Mouse (Mus musculus): ENCODE results near the gene Med12. TPM values are rescaled to one million over a fixed set of nuclear protein-coding genes. Genes with fewer than 3 reads are reported as not detected.

The Med12 gene
- polyA plus RNA-seq, 1 experiment = 82.6 TPM

DNA sequence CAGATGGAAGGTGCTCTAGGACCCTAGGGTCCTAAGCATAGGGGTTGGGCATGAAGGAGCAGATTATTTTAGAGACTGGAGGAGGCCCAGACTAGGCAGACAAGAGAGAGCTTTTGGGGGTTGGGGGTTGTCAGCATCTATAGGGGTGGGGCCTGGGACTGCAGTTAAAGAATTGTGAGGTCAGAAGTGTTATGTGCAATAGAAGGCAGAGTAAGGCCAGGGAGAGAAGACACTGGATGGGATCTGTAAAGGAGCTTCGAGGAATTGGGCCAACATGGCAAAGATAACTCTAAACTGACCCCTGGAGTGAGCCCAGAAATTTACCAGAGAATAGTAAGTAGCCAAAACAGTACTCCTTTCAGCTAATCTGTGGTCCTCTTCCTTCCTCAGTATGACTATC lies 9.9 kb upstream of the Med12 start, which contains the start of gene Gm614:
Gene Gm614, minus strand, starts transcription at position 101 of the 400 bp plus-strand sequence.
- 100% methylated on average over 1 of the region's 1 CpGs for WGBS
- H3K36me3 ChIP-seq (ENCODE audit: control insufficient read depth, insufficient read depth, low read length) = no peaks in the 10 kb centered on the region
- H3K27me3 ChIP-seq (replicated peaks; ENCODE audit: control insufficient read depth, insufficient read depth, low read length) = no peaks in the 10 kb centered on the region
- TF ChIP-seq CTCF (conservative IDR thresholded peaks at IDR 0.05; ENCODE audit: insufficient read depth, insufficient read length, low read depth, low read length) = no peak
- no peak for TF ChIP-seq POLR2A (IDR thresholded peaks at IDR 0.05; ENCODE audit: low read depth, low read length)
- no peak within 1 kb of the TSS for H3K27ac ChIP-seq (ENCODE audit: insufficient read depth, low read depth, low read length)
- H3K4me3 ChIP-seq (ENCODE audit: insufficient read depth, low read depth, low read length) = no peak within 1 kb of the TSS
- DNase-seq = no peak
- no peaks in the 10 kb centered on the region for H3K4me1 ChIP-seq (ENCODE audit: control insufficient read depth, insufficient read depth, low read length)

DNA sequence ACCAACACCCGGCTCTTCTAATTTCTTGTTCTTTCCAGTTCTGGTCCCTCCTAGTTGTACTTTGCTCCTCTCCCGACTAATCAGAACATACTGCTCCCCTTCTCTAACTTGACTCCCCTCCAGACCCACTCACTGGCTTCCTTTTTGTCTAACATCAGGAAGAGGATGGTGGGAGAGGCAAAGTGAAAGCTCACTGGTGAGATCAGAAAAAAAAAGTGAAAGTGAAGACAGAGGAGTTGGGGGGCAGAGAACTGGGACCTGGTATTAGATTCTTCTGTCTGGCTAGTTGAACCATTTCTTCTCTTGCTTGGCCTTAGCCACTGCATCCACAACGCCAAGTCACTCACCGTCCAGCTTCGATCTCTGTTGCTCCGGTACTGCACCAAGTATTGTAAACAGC lies 7.2 kb upstream of the Med12 start:
- DNase-seq = no peak
- TF ChIP-seq CTCF (conservative IDR thresholded peaks at IDR 0.05; ENCODE audit: insufficient read depth, insufficient read length, low read depth, low read length) (no peak), POLR2A (IDR thresholded peaks at IDR 0.05; ENCODE audit: low read depth, low read length) (no peak)
- no peaks in the 10 kb centered on the region for H3K36me3 ChIP-seq (ENCODE audit: control insufficient read depth, insufficient read depth, low read length)
- WGBS = 82% methylated on average over 6 of the region's 6 CpGs
- H3K4me1 ChIP-seq (ENCODE audit: control insufficient read depth, insufficient read depth, low read length) = no peaks in the 10 kb centered on the region
- H3K4me3 ChIP-seq (ENCODE audit: insufficient read depth, low read depth, low read length) = no peak overlapping the region
- no peaks in the 10 kb centered on the region for H3K27me3 ChIP-seq (replicated peaks; ENCODE audit: control insufficient read depth, insufficient read depth, low read length)
- no peak overlapping the region for H3K27ac ChIP-seq (ENCODE audit: insufficient read depth, low read depth, low read length)

DNA sequence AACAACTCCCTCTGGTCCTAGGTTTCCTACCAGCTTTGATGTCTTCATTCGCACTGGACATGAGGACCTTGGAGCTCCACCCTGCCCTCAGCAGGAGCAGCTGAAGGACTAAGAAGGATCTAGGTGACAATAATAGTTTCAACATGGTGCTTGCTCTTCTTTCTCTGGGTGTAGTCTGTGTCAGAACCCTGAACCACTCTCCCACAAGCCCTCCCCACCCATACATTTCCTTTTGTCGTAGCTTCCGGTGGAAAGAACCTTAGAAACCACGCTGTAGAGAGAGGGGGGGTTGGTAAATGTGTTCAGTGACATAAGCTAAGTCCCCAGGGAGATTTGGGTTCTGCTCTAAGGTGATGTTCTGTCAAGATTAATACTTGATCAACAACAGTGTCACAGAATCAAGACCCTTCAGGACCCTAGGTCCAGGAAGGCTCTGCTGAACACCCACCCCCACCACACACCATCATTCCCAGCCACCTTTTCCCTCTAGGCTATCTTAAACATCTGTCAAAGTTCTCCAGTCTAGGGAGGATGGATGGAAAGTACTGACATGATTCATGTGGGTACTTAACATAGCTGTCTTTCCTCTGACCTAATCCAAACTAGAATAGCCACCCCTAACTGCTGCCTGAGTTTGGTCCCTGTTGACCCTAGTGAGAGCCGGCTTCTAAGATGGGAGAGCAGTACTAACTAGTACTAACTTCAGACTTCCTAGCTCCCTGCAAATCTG lies 5.6 kb upstream of the Med12 start, which contains the start of gene Il2rg:
Gene Il2rg, minus strand, starts transcription at position 231 of the 730 bp plus-strand sequence.
- H3K27me3 ChIP-seq (replicated peaks; ENCODE audit: control insufficient read depth, insufficient read depth, low read length) = no peaks in the 10 kb centered on the region
- WGBS = 59% methylated on average over 5 of the region's 5 CpGs
- peak within 1 kb of the TSS; percentile 15 for H3K4me3 ChIP-seq (ENCODE audit: insufficient read depth, low read depth, low read length)
- TF ChIP-seq CTCF (conservative IDR thresholded peaks at IDR 0.05; ENCODE audit: insufficient read depth, insufficient read length, low read depth, low read length) (no peak), POLR2A (IDR thresholded peaks at IDR 0.05; ENCODE audit: low read depth, low read length) (no peak)
- H3K4me1 ChIP-seq (ENCODE audit: control insufficient read depth, insufficient read depth, low read length) = no peaks in the 10 kb centered on the region
- no peak for DNase-seq
- no peaks in the 10 kb centered on the region for H3K36me3 ChIP-seq (ENCODE audit: control insufficient read depth, insufficient read depth, low read length)
- H3K27ac ChIP-seq (ENCODE audit: insufficient read depth, low read depth, low read length) = no peak within 1 kb of the TSS

DNA sequence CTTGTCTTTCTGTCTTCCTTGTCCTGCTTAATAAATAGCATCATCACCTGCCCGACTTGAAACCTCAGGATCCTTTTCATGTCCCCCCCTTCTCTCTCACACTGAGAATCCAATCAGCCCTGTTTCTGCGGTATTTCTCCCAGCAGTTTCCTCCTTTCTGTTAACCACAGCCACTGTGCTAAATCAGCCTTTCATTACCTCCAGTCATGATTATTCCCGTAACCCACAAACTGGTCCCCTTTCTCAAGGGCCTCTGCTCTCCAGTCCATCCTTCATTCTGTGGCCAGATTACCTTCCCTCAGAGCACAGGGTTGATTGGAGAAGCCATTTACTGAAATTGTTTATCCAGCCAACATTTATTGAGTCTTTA lies 5.1 kb upstream of the Med12 start, which contains the start of gene Gm20489:
Gene Gm20489, minus strand, starts transcription at position 269 of the 370 bp plus-strand sequence.
- no peak for DNase-seq
- no peak for TF ChIP-seq CTCF (conservative IDR thresholded peaks at IDR 0.05; ENCODE audit: insufficient read depth, insufficient read length, low read depth, low read length)
- no peak for TF ChIP-seq POLR2A (IDR thresholded peaks at IDR 0.05; ENCODE audit: low read depth, low read length)
- H3K27ac ChIP-seq (ENCODE audit: insufficient read depth, low read depth, low read length) = no peak within 1 kb of the TSS
- H3K4me1 ChIP-seq (ENCODE audit: control insufficient read depth, insufficient read depth, low read length) = no peaks in the 10 kb centered on the region
- no peaks in the 10 kb centered on the region for H3K27me3 ChIP-seq (replicated peaks; ENCODE audit: control insufficient read depth, insufficient read depth, low read length)
- WGBS = 70% methylated on average over 3 of the region's 3 CpGs
- no peaks in the 10 kb centered on the region for H3K36me3 ChIP-seq (ENCODE audit: control insufficient read depth, insufficient read depth, low read length)
- H3K4me3 ChIP-seq (ENCODE audit: insufficient read depth, low read depth, low read length) = peak within 1 kb of the TSS; percentile 15

DNA sequence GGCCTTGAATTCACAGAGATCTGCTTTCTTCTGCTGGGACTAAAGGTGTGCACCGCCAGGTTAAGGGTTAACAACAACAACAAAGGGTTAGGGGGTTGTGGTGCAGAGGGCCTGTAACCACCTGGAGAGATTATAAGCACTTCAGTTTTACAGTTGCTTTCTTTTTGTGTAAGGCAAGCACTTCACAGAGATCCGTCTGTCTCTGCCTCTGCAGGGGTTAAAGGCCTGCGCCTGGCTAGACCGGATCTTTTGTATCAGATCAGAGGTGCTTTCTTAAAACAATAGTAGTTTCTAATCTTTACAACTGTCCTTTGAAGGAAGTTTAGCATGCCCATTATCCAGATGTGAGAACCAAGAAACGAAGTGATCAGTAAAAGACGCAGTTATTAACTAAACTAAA lies 420 bp upstream of the Med12 start:
- TF ChIP-seq POLR2A (IDR thresholded peaks at IDR 0.05; ENCODE audit: low read depth, low read length) (no peak), CTCF (conservative IDR thresholded peaks at IDR 0.05; ENCODE audit: insufficient read depth, insufficient read length, low read depth, low read length) (no peak)
- H3K27ac ChIP-seq (ENCODE audit: insufficient read depth, low read depth, low read length) = no peak overlapping the region
- H3K27me3 ChIP-seq (replicated peaks; ENCODE audit: control insufficient read depth, insufficient read depth, low read length) = no peaks in the 10 kb centered on the region
- peak overlapping the region; percentile 49; the same call in 1 of the 2 replicates for H3K4me3 ChIP-seq (ENCODE audit: insufficient read depth, low read depth, low read length)
- H3K4me1 ChIP-seq (ENCODE audit: control insufficient read depth, insufficient read depth, low read length) = no peaks in the 10 kb centered on the region; the same call in 1 of the 2 replicates
- 25% methylated on average over 6 of the region's 6 CpGs for WGBS
- no peaks in the 10 kb centered on the region for H3K36me3 ChIP-seq (ENCODE audit: control insufficient read depth, insufficient read depth, low read length)
- no peak for DNase-seq

DNA sequence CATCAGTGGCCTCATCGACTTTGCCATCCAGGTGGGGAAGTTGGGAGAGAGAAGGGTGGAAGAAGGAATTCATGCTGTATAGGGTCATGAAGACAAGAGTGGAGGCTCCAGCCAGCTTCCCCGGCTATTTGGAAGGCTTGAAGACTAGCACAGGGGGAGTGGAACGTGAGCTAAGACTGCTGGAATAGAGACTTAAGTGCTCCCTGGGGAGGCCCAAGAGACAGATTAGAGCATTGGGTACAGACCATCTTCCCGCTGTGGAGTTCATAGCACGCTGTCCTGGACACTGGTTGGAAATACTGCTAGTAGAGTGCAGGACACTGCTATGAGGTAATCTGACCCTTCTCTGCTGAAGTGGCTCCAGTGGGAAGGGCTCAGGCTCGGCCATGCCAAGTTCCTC lies 9.0 kb downstream of the Med12 start:
- H3K36me3 ChIP-seq (ENCODE audit: control insufficient read depth, insufficient read depth, low read length) = peaks cover 3% of the 10 kb centered on the region
- H3K4me3 ChIP-seq (ENCODE audit: insufficient read depth, low read depth, low read length) = no peak overlapping the region
- TF ChIP-seq POLR2A (IDR thresholded peaks at IDR 0.05; ENCODE audit: low read depth, low read length) (no peak), CTCF (conservative IDR thresholded peaks at IDR 0.05; ENCODE audit: insufficient read depth, insufficient read length, low read depth, low read length) (no peak)
- no peaks in the 10 kb centered on the region for H3K4me1 ChIP-seq (ENCODE audit: control insufficient read depth, insufficient read depth, low read length)
- WGBS = 72% methylated on average over 6 of the region's 6 CpGs
- no peaks in the 10 kb centered on the region for H3K27me3 ChIP-seq (replicated peaks; ENCODE audit: control insufficient read depth, insufficient read depth, low read length)
- DNase-seq = no peak
- H3K27ac ChIP-seq (ENCODE audit: insufficient read depth, low read depth, low read length) = no peak overlapping the region

DNA sequence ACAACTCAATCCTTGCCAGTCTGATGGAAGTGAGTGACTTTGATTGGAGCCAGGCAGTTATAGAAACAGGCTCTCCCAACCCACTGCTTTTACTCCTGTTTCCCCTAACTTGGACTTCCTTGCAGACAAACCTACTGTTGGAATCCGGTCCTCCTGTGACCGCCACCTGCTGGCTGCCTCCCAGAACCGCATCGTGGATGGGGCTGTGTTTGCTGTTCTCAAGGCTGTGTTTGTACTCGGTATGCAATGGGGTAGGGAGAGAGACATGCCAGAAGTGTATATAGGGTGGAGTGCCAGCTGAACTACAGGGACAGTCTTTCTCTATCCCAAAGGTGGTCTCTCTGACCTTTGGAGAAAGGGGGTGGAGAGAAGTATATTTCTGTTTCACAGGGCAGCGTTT lies 11.7 kb downstream of the Med12 start:
- Histone ChIP-seq H3K27me3 (replicated peaks; ENCODE audit: control insufficient read depth, insufficient read depth, low read length) (no peaks in the 10 kb centered on the region), H3K4me3 (ENCODE audit: insufficient read depth, low read depth, low read length) (no peak overlapping the region), H3K36me3 (ENCODE audit: control insufficient read depth, insufficient read depth, low read length) (peaks cover 1% of the 10 kb centered on the region), H3K4me1 (ENCODE audit: control insufficient read depth, insufficient read depth, low read length) (no peaks in the 10 kb centered on the region), H3K27ac (ENCODE audit: insufficient read depth, low read depth, low read length) (no peak overlapping the region)
- 21% methylated on average over 6 of the region's 6 CpGs for WGBS
- TF ChIP-seq POLR2A (IDR thresholded peaks at IDR 0.05; ENCODE audit: low read depth, low read length) (no peak), CTCF (conservative IDR thresholded peaks at IDR 0.05; ENCODE audit: insufficient read depth, insufficient read length, low read depth, low read length) (peak; percentile 71)
- peak; percentile 40 for DNase-seq

Measured in kidney, adult 2 months (tissue).